Mouse (Mus musculus): ENCODE measurements around the gene Phf23.

Gene Phf23

DNA sequence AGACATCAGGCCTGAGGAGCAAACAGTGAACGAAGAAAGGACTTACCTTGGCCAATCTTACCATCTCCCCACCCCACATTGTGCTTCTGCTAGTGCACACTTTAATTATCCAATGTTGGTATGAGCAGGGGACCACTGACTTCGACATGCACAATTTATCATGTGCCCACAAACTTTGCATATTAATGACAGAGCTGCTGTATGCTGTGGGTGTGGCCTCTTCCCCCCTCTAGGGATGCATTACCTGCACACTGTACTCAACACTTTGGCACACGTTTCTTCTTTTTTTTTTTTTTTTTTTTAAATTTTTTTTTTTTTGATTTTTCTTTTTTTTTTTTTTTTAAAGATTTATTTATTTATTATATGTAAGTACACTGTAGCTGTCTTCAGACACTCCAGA lies 24.8 kb upstream of the Phf23 start:
- DNase-seq (ENCODE audit: low spot score) = no peak

- DNase-seq (ENCODE audit: low spot score) = no peak
These were observed 20.7 kb upstream of the Phf23 start for GRCm38 (mm10) chr11:69974907-69975306.

DNA sequence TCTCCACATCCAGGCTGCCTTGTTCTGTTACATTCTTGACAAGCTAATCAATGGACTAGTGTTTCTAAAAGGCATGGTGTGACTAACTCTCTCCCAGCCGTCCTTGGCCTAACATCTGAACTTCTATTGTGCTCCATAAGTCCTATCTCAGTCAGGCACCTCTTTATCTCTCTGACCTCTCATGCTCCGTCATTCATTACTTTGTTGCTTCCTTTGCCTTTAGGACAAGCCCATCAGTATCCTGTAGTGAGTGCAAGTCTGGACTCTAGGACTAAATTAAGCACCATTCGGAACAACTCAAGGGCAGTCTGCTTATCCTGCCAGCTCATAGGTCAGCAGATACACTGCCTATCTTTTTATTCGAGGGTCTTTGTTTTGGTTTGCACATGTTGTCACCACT lies 19.3 kb upstream of the Phf23 start:
- DNase-seq (ENCODE audit: low spot score) = no peak

- no peak for DNase-seq (ENCODE audit: low spot score)
These were observed 15.8 kb upstream of the Phf23 start for GRCm38 (mm10) chr11:69979827-69980195.

GRCm38 (mm10) chr11:69980196-69981140 lies 15.1 kb upstream of the Phf23 start:
- peak; percentile 96 for DNase-seq (ENCODE audit: low spot score)

DNA sequence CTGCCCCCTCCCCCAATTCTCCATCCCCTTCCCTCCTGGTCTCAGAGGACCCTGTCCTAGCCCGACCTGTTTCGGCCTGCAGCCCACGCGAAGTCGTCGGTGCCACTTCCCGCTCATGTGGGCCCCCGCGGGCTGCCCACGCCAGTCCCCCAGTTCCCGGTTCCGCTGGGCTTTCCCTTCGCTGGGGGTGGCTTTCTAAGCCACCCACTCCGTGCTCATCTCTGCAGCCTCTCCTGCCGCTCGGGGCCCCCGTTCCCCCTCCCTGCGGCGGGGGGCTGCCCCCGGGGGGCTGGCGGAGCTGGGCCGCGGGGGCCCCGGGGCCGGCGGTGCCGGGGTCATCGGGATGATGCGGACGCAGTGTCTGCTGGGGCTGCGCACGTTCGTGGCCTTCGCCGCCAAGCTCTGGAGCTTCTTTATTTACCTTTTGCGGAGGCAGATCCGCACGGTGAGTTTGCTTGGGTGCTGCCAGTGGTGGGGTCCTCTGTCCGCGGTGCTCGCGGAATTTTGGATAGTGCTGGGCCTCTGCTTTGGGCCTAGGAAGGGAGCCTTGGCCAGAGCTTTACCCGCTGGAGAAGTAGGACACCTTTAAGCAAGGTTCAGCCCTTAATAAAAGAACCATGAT lies 14.3 kb upstream of the Phf23 start, which contains the start of gene Ctdnep1:
Gene Ctdnep1 (plus strand): TSS at position 16 of the 622 bp plus-strand sequence.
- no peak for DNase-seq (ENCODE audit: low spot score)

- DNase-seq (ENCODE audit: low spot score) = no peak
These were observed 13.4 kb upstream of the Phf23 start, which contains the start of gene Elp5 for GRCm38 (mm10) chr11:69982225-69982624. Gene Elp5 (minus strand): TSS chr11:69982517.

DNA sequence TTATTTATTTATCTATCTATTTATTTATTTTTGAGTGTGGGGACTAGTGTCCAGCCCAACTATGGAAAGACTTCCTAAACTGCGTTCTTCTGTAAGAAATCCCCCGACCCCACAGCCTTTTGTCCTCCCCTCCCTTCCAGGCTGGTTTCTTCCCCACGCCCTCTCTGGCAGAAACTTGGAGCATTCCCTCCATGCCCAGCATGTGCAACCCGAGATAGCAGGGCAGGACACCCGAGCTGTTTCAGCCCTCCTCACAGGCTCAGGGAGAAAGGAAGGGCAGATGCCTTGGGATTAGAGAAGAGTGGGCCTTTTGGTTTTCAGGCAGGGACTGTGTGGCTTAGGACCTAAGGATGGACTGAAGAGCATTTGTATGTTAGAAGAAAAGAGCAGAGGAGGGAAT lies 12.7 kb upstream of the Phf23 start:
- DNase-seq (ENCODE audit: low spot score) = no peak

DNA sequence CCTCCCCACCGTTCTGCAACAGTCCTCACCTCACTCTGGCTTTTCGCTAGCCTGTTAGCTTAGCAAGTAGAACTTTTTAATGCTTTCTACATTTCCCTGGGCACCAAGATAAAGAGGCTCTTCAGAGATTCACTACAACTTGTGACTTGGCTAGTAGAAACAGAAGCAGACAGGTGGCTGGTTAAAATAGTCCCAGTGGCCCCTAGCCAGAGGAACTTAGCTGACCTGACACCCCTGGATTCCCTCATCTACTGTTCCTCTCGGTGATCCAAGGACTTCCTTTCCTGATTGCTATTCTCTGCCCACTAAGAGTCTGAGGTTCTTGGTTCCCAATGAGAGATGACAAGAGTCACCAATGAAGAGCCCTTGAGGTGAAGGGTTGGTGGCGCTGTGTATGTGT lies 12.2 kb upstream of the Phf23 start:
- no peak for DNase-seq (ENCODE audit: low spot score)

DNA sequence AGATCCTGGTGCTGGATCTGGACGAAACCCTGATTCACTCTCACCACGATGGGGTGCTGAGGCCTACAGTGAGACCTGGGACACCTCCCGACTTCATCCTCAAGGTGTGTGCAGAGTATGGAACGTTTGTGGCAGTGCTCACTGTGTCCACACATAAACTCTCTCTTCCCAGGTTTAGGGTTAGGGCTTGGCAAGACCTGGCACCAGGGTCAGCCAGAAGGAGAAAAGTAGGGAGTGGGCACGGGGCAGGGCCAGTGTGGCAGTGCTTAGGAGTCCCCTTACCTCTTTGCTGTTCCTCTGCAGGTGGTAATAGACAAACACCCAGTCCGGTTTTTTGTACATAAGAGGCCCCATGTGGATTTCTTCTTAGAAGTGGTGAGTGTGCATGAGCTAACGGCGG lies 11.1 kb upstream of the Phf23 start:
- DNase-seq (ENCODE audit: low spot score) = no peak

GRCm38 (mm10) chr11:69989949-69990348 lies 5.6 kb upstream of the Phf23 start:
- no peak for DNase-seq (ENCODE audit: low spot score)

GRCm38 (mm10) chr11:69990850-69991691 lies 4.5 kb upstream of the Phf23 start, which contains the start of gene Gabarap:
Gene Gabarap (plus strand): TSS chr11:69991143.
- peak; percentile 93 for DNase-seq (ENCODE audit: low spot score)

GRCm38 (mm10) chr11:69991711-69992110 lies 3.9 kb upstream of the Phf23 start:
- DNase-seq (ENCODE audit: low spot score) = no peak

DNA sequence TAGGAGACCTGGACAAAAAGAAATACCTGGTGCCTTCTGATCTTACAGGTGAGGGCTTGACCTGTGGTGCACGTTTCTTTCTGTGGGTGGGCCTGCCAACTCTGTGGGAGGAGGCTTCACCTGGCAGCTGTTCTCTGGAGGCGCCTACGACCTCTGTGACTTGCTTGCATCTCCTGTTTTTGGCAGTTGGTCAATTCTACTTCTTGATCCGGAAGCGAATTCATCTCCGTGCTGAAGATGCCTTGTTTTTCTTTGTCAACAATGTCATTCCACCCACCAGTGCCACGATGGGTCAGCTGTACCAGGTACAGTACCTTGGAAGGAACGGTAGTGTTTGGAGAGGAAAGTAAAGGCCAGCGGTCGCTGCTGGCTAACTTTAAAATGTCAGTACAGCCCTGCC lies 3.2 kb upstream of the Phf23 start:
- no peak for DNase-seq (ENCODE audit: low spot score)

GRCm38 (mm10) chr11:69992932-69993331 lies 2.6 kb upstream of the Phf23 start:
- no peak for DNase-seq (ENCODE audit: low spot score)

GRCm38 (mm10) chr11:69994401-69995090 lies 1.0 kb upstream of the Phf23 start:
- DNase-seq (ENCODE audit: low spot score) = no peak

DNA sequence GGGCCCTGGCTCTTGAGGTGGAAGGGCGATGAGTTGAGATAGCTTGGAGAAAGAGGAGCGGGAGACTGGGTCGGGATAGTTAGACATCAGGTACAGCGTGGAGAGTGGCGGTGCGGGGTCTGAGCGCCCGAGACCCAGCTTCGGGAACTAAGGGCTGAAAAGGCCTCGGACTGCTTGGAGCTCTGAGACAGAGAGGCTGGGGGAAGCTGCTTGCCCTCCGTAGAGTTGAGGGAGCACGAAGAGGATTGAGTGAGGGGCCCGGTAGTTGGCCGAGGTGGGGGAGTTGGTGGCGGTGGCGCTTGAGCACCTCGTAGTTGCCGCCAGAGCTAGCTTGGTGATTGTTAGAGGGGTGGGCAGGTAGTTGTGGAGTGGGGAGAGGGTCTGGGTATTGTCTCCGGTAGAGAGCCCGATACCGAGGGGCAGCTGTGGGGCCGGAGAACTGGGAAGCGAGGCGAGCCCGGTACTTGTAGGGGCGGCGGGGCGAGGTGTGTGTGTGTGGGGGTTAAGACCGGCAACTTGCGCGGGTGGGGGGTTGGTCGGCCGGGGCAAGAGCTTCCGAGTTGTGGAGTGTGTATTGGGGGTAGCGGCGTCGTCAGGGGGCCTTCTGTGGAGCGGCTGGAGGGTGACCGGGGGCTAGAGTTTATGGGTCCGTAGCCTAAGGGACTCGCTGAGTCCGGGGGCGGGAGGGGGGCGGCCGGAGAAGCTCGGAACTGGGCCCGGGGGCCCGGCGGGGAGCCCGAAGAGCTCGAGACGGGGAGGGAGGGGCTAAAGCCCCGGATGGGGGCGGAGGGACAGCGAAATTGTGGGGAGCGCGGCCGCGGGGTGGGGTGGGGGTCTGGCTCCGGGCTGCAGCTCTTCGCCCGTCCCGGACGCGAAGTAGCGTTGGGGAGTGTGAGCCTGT lies 834 bp downstream of the Phf23 start:
- peak; percentile 49 for DNase-seq (ENCODE audit: low spot score)

DNA sequence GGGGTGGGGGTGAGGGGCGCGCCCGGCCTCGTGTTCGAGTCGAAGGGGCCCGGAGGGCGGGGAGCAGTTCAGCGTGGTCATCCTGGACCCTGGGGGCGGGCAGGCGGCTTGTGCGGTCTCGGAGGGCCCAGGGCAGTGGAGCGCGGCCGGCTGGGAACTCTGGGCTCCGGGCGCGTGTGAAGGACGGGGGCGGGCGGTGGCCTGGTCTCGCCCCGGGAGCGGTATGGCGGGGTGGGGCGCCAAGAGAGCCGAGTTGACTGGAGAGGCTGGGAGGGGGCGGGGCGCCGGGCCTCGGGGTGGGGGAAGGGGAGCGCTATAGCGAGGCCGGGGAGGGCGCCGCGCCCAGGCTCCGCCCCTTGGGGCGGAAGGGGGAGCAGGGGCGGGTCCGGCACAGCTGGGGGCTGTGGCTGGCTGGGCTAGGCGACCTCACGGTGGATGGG lies 1.5 kb downstream of the Phf23 start:
- DNase-seq (ENCODE audit: low spot score) = peak; percentile 89

- no peak for DNase-seq (ENCODE audit: low spot score)
These were observed 3.3 kb downstream of the Phf23 start for GRCm38 (mm10) chr11:69998567-69999491.
